Mouse (Mus musculus) brown adipose tissue, adult 24 weeks (tissue): ENCODE data around the gene Adgb. TPM values are rescaled to one million over a fixed set of nuclear protein-coding genes. Genes with fewer than 3 reads are reported as not detected.
A peak's percentile ranks its signal among the peaks of the same experiment; 100 is the strongest.
"Not testable (repeated sequence)": the region's sequence is repeated elsewhere in the genome, so short reads cannot be mapped to it uniquely, and the experiment has no call there.

Source experiments
- H3K27ac ChIP-seq: fragments of 200-500 bp; replicated peaks from 2 replicates; pipeline ENCODE4 v1.5.1; 2012; ENCODE audit warnings: low read depth, mild to moderate bottlenecking, low read length
- H3K4me1 ChIP-seq: fragments of 200-500 bp; 2 replicates; pipeline ENCODE4 v1.6.1; 2012; ENCODE audit warnings: low read length, mixed read lengths; ENCODE audit not compliant: control insufficient read depth, insufficient read depth, insufficient read length
- H3K4me3 ChIP-seq: fragments of 200-500 bp; 2 replicates; pipeline ENCODE4 v1.5.1; 2012; ENCODE audit warnings: low read depth, mild to moderate bottlenecking, low read length, moderate library complexity; ENCODE audit not compliant: insufficient read depth
- polyA plus RNA-seq: library from polyadenylated mRNA; stranded (reverse); fragments of >200 nt; gene quantifications from 2 replicates; pipeline ENCODE4 v1.2.4, GENCODE M21; 2012; ENCODE audit not compliant: missing spikeins, insufficient read depth, insufficient read length

Adgb gene
- polyA plus RNA-seq: not detected in 2 replicates

DNA sequence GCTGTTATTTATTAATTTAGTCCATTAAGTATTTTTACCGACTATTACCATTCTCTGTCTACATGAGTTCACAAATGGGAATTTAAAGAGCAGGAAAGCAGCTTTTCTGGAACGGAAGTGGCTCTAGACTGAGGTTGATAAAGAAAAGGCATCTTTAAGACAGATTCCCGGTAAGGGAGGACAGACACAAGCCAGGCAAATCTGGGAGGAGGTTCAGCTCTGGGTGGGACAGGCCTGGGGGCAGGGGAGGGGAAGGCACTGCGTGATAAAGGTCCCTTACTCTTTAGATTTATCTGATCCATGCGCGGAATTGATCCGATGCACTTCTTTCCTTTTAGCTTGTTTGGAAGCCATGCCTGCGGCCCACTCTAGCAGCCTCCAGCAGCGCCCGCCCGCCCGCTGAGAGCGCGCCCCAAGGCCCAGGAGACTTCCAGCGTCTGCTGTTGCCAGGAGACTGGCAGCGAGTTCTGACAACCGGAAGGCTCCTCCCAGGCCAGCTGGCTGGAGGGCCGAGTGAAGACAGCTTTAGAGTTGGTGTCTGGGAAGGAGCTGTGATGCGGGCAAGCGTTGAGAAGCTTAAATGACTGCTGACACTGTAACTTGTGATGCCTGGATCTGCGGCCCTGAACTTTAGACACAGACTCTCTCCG is at the start of gene Adgb:
TSS of gene Adgb (minus strand) at position 366 of the 650 bp plus-strand sequence.
- Histone ChIP-seq H3K27ac (no peak within 1 kb of the TSS), H3K4me3 (peak within 1 kb of the TSS; percentile 22; the same call in 1 of the 2 replicates), H3K4me1 (no peaks in the 10 kb centered on the region)

DNA sequence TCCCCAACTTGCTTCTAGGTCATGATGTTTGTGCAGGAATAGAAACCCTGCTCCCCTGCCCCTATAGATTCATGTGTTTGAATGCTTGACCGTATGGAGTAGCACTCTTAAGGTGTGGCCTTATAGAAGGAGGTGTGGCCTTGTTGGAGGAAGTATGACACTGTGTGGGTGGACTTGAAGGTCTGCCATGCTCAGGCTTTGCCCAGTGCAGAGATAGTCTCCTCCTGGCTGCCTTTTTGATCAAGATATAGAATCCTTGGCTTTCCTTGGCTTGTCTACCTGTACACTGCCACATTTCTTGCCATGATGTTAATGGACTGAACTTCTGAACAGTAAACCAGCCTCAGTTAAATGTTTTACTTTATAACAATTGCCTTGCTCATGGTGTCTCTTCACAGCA is 8.0 kb upstream of the Adgb start:
- no peak overlapping the region for H3K4me3 ChIP-seq
- H3K4me1 ChIP-seq: no peaks in the 10 kb centered on the region
- no peak overlapping the region for H3K27ac ChIP-seq

DNA sequence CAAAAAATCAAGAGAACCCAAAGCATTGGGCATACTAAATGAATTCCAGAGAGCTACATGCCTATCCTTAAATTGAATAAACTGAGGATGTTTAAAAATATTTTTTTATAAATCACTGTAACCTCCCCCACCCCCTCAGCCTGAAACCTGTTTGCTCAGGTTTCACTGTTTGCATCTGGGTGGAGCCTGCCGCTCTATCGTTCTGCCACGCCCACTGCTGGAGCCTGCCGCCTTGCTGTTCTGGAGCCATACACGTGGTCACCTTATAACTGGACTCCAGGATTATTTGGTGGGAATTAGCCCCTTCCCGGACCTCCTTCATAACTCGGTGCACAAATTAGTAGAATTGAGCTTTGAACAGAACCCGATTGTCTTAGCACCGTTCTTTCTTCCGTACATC is 5.3 kb upstream of the Adgb start:
- H3K4me3 ChIP-seq, H3K27ac ChIP-seq, H3K4me1 ChIP-seq: not testable (repeated sequence)

DNA sequence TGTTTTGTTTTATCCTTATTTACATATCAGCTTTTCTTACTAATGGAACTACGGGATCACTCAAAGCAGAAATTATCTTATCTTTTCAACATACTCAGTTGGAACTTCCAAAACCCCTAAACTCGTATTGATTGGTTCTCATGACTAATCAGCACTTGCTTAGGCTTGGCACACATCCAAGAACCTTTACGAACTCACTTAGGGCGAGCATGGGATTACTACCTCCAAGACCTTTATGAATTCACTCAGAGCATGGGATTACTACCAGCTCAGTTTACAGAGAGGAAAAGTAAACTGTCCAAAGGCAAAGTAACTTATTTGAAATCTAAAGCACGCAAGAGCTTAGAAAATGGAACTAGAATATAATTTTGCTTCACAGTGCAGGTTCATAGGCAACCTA is 4.8 kb upstream of the Adgb start:
- Histone ChIP-seq H3K4me1 (no peaks in the 10 kb centered on the region), H3K4me3 (no peak overlapping the region), H3K27ac (no peak overlapping the region)

- H3K4me1 ChIP-seq: no peaks in the 10 kb centered on the region
- no peak overlapping the region for H3K27ac ChIP-seq
- H3K4me3 ChIP-seq: no peak overlapping the region
Measured at GRCm38 (mm10) chr10:10476549-10476948, 4.4 kb upstream of the Adgb start.

- Histone ChIP-seq H3K27ac (peak overlapping the region; percentile 27; the same call in 1 of the 2 replicates), H3K4me3 (no peak overlapping the region), H3K4me1 (no peaks in the 10 kb centered on the region)
Measured at GRCm38 (mm10) chr10:10468699-10469547, 3.2 kb downstream of the Adgb start.

- Histone ChIP-seq H3K4me3 (no peak overlapping the region), H3K4me1 (0 out of 2 replicates have a peak, but pooled peaks cover 2% of the 10 kb centered on the region), H3K27ac (no peak overlapping the region)
Measured at GRCm38 (mm10) chr10:10460113-10460512, 12.0 kb downstream of the Adgb start.

DNA sequence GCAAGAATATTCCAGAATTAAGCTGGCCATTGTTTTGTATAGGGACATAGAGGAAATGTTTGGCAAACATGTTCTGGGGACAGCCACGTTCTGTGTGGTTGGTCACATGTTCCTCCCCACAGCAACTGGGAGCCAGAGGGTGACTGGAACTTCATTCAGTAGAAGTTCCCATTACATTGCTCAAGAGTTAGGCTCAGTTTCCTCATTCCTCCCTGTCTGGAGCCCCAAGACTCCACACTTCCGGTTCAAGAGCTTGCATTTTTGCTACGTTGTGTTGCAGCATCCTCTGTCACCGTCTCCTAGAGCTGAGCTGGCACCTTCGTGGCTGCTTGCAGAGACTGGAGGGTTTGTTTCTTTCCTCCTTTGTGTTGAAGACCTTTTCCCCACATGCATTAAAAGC is 15.1 kb downstream of the Adgb start:
- Histone ChIP-seq H3K4me1 (0 out of 2 replicates have a peak, but pooled peaks cover 2% of the 10 kb centered on the region), H3K27ac (peak overlapping the region; percentile 37; the same call in 1 of the 2 replicates), H3K4me3 (no peak overlapping the region)

GRCm38 (mm10) chr10:10449067-10449466 is 23.1 kb downstream of the Adgb start:
- Histone ChIP-seq H3K27ac (no peak overlapping the region), H3K4me1 (peaks cover 4% of the 10 kb centered on the region; the same call in 1 of the 2 replicates), H3K4me3 (no peak overlapping the region)

- Histone ChIP-seq H3K4me1 (peaks cover 4% of the 10 kb centered on the region; the same call in 1 of the 2 replicates), H3K27ac (no peak overlapping the region), H3K4me3 (no peak overlapping the region)
Measured at GRCm38 (mm10) chr10:10444841-10445466, 27.2 kb downstream of the Adgb start.

GRCm38 (mm10) chr10:10443558-10443957 is 28.6 kb downstream of the Adgb start:
- Histone ChIP-seq H3K4me3 (no peak overlapping the region), H3K4me1 (no peaks in the 10 kb centered on the region)

DNA sequence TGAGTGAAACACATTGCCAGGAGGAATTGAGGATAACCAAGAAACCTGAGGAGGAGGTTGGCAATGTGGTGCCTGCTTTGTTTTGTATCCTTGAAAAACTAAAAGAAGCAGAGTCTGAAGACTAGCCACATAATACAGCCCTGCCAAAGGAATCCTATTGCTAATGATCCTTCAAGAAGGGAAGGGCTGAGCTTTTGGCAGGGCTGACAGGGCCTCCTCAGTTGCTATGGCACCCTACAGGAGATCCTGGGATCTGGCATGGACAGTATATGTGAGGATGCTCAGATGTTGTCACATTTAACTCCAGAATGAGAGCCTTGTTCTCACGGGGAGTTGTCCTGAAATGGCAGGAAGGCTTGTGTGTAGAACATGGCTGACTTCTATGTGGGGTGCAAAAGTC is 37.1 kb downstream of the Adgb start:
- Histone ChIP-seq H3K4me1 (no peaks in the 10 kb centered on the region), H3K4me3 (no peak overlapping the region), H3K27ac (no peak overlapping the region)

More at GRCm38 (mm10) chr10:10443558-10443957, 28.6 kb downstream of the Adgb start:
- no peak overlapping the region for H3K27ac ChIP-seq

DNA sequence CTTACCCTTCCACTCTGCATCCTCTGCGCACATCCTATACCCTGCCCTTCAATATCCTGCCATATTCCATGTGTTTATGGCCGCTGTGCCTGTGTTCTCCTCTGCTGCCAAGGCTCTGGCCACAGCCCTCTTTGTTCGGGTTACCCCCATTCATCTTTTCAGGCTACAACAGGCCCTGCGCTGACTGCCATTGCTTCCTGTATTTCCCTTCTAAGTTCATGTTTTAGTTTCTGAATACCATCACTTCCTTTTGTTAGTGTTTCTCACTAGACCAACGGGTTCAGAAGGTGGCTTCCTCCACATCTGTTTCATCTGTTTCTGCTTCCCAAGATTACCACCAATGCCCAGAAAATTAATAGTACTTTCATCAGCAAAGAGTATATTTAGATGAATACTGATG is 42.5 kb downstream of the Adgb start:
- Histone ChIP-seq H3K4me3 (no peak overlapping the region), H3K27ac (peak overlapping the region; percentile 11; the same call in 1 of the 2 replicates), H3K4me1 (no peaks in the 10 kb centered on the region)

GRCm38 (mm10) chr10:10429032-10429431 is 43.1 kb downstream of the Adgb start:
- H3K27ac ChIP-seq: peak overlapping the region; percentile 11; the same call in 1 of the 2 replicates
- H3K4me1 ChIP-seq: no peaks in the 10 kb centered on the region
- H3K4me3 ChIP-seq: no peak overlapping the region

GRCm38 (mm10) chr10:10424383-10424782 is 47.7 kb downstream of the Adgb start:
- Histone ChIP-seq H3K4me3 (no peak overlapping the region), H3K27ac (no peak overlapping the region), H3K4me1 (no peaks in the 10 kb centered on the region)
